Mouse (Mus musculus) myocyte (in vitro differentiated cells): ENCODE results near the gene Gm21988. TPM values are rescaled to one million over a fixed set of nuclear protein-coding genes. Genes with fewer than 3 reads are reported as not detected.

Experiments
- H3K27me3 ChIP-seq: one replicate; pipeline ENCODE4 v1.6.1; 2011; ENCODE audit not compliant: control insufficient read depth, insufficient read depth, insufficient read length
- H3K36me3 ChIP-seq: one replicate; pipeline ENCODE4 v1.6.1; 2011; ENCODE audit not compliant: control insufficient read depth, insufficient read depth
- H3K4me2 ChIP-seq: one replicate; pipeline ENCODE4 v1.6.1; 2011; ENCODE audit warnings: low read depth, control low read depth
- H3K4me3 ChIP-seq: one replicate; pipeline ENCODE4 v1.5.1; 2011; ENCODE audit warnings: mild to moderate bottlenecking, control low read depth, moderate library complexity
- H3K79me2 ChIP-seq: one replicate; pipeline ENCODE4 v1.6.1; 2011; ENCODE audit not compliant: control insufficient read depth, insufficient read depth
- H3ac ChIP-seq: one replicate; pipeline ENCODE4 v1.6.1; 2011; ENCODE audit not compliant: control insufficient read depth, insufficient read length
- CEBPB ChIP-seq: IDR thresholded peaks from 2 replicates; pipeline ENCODE4 v1.6.1; 2011; ENCODE audit warnings: mild to moderate bottlenecking, moderate library complexity; ENCODE audit not compliant: poor library complexity, insufficient read depth, severe bottlenecking
- MYOD1 ChIP-seq, 3 experiments: IDR thresholded peaks; one replicate each; pipeline ENCODE4 v1.6.1; 2011; ENCODE audit warnings: control low read depth in 2 of 3, low read depth in 2 of 3, mild to moderate bottlenecking in 2 of 3, moderate library complexity in 1 of 3; ENCODE audit not compliant: insufficient read length in 2 of 3, control insufficient read depth in 1 of 3
- POLR2A ChIP-seq: IDR thresholded peaks from one replicate; pipeline ENCODE4 v1.6.1; 2011; ENCODE audit warnings: low read depth, mild to moderate bottlenecking, control low read depth, moderate library complexity; ENCODE audit not compliant: insufficient read length
- POLR2AphosphoS2 ChIP-seq: IDR thresholded peaks from one replicate; pipeline ENCODE4 v1.6.1; 2011; ENCODE audit warnings: low read depth, control low read depth; ENCODE audit not compliant: insufficient read length
- SRF ChIP-seq: IDR thresholded peaks from one replicate; pipeline ENCODE4 v1.6.1; 2011; ENCODE audit warnings: low read depth; ENCODE audit not compliant: control insufficient read depth, insufficient read length
- USF1 ChIP-seq: IDR thresholded peaks from one replicate; pipeline ENCODE4 v1.6.1; 2011; ENCODE audit warnings: low read depth, mild to moderate bottlenecking, control low read depth, moderate library complexity
- polyA plus RNA-seq: library from polyadenylated mRNA; unstranded; fragments of >200 nt; fragmentation: generic; extraction: Trizol; gene quantifications from one replicate; pipeline ENCODE4 v1.2.1, GENCODE M21; 2012; ENCODE audit warnings: missing spikeins

Gene Gm21988
- polyA plus RNA-seq, 1 experiment, result 9.2 TPM

GRCm38 (mm10) chr11:70191188-70191587, 48.4 kb downstream of the Gm21988 start:
- no peak overlapping the region for H3K4me3 ChIP-seq
- H3ac ChIP-seq, result no peak overlapping the region
- H3K4me2 ChIP-seq, result peak overlapping the region; percentile 58
- H3K27me3 ChIP-seq, result no peaks in the 10 kb centered on the region
- no peaks in the 10 kb centered on the region for H3K79me2 ChIP-seq
- no peaks in the 10 kb centered on the region for H3K36me3 ChIP-seq
- TF ChIP-seq POLR2AphosphoS2 (no peak), SRF (no peak), MYOD1 (IDR thresholded peaks at IDR 0.05; ENCODE audit: control insufficient read depth in 1 of 3, insufficient read length in 2 of 3, low read depth in 2 of 3) (no peak), POLR2A (peak; percentile 31)

- no peaks in the 10 kb centered on the region for H3K36me3 ChIP-seq
- no peak overlapping the region for H3K4me3 ChIP-seq
- H3ac ChIP-seq, result no peak overlapping the region
- no peaks in the 10 kb centered on the region for H3K27me3 ChIP-seq
- H3K79me2 ChIP-seq, result no peaks in the 10 kb centered on the region
- TF ChIP-seq POLR2A (peak; percentile 54), USF1 (peak; percentile 93), SRF (no peak), CEBPB (0 out of 2 replicates have a peak, but pooled peaks have one; percentile 63)
- H3K4me2 ChIP-seq, result peak overlapping the region; percentile 95
Measured at GRCm38 (mm10) chr11:70189319-70190134, 50.1 kb downstream of the Gm21988 start.

Other genes starting within 250 kb of the Gm21988 start
- gene Gabarap, start 248.7 kb downstream of the Gm21988 start, polyA plus RNA-seq, result 530 TPM
- 58.6 TPM for gene Phf23, start 244.1 kb downstream of the Gm21988 start, polyA plus RNA-seq
- 24.3 TPM for gene Dvl2, start 239.2 kb downstream of the Gm21988 start, polyA plus RNA-seq
- 130 TPM for gene Acadvl, start 224.4 kb downstream of the Gm21988 start, polyA plus RNA-seq
- gene Dlg4, start 222.9 kb downstream of the Gm21988 start, polyA plus RNA-seq, result 26.8 TPM
- gene Asgr1, start 185.7 kb downstream of the Gm21988 start, polyA plus RNA-seq, result 0.06 TPM
- gene Asgr2, start 147.2 kb downstream of the Gm21988 start, polyA plus RNA-seq, result 0.85 TPM
- 1.2 TPM for gene Mgl2, start 109.5 kb downstream of the Gm21988 start, polyA plus RNA-seq
- 0.13 TPM for gene Clec10a, start 83.6 kb downstream of the Gm21988 start, polyA plus RNA-seq
- 17.4 TPM for gene Slc16a11, start 27.1 kb downstream of the Gm21988 start, polyA plus RNA-seq
- gene Slc16a13, start 18.8 kb downstream of the Gm21988 start, polyA plus RNA-seq, result 4.8 TPM
- gene Bcl6b, start 10.0 kb downstream of the Gm21988 start, polyA plus RNA-seq, result 2.8 TPM
- gene 0610010K14Rik, start 1.9 kb downstream of the Gm21988 start, polyA plus RNA-seq, result 75.5 TPM
- 339 TPM for gene Rnasek, start within 50 bp of the Gm21988 start, polyA plus RNA-seq
- gene Alox12, start 15.5 kb upstream of the Gm21988 start, polyA plus RNA-seq, result 0.25 TPM
- not detected for gene Alox12e, start 82.8 kb upstream of the Gm21988 start, polyA plus RNA-seq
- gene Alox15, start 112.2 kb upstream of the Gm21988 start, polyA plus RNA-seq, result not detected
- 26.5 TPM for gene Pelp1, start 170.2 kb upstream of the Gm21988 start, polyA plus RNA-seq
- 20.1 TPM for gene Arrb2, start 192.8 kb upstream of the Gm21988 start, polyA plus RNA-seq
- gene Med11, start 212.1 kb upstream of the Gm21988 start, polyA plus RNA-seq, result 29.6 TPM
- not detected for gene Zmynd15, start 219.6 kb upstream of the Gm21988 start, polyA plus RNA-seq
- 0.08 TPM for gene Cxcl16, start 220.2 kb upstream of the Gm21988 start, polyA plus RNA-seq